Comparison of ENCODE assay signal across 1 mouse cellular context in the genomic region with DNA sequence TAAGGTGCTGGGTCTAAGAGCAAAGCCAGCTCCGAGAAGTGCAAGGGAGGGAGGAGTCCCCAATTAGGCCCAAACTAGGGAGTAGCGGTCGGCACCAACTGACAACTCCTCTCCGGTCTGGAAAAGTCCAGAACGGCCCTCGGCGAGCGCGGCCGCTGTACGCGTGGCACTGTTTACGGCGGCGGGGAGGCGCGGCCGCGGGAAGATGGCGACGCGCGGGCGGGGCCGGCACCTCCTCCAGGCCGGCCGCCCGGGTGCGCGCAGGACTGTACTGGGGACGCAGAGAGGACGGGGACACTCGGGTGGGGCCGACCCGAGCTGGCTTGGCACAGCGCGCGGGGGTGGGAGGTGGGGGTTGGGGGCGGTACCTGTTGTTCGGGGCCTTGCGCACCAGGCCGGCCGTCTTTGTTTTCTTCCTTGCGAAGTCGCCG.
TF ChIP-seq lines count a peak whose summit lies in the region.

No protein-coding gene starts in this region.

TF ChIP-seq in MEL, 35 proteins besides CTCF, POLR2A, EP300 and RAD21:
- no peak for TF ChIP-seq GATA1 (IDR thresholded peaks at IDR 0.05; ENCODE audit: low read depth, low read length)
- TF ChIP-seq MXI1 (IDR thresholded peaks at IDR 0.05; ENCODE audit: low read depth, low read length): peak; percentile 88
- no peak for TF ChIP-seq ZC3H11A (IDR thresholded peaks at IDR 0.05; ENCODE audit: low read depth, low read length)
- TF ChIP-seq TBP (IDR thresholded peaks at IDR 0.05; ENCODE audit: low read depth, low read length): no peak
- no peak for TF ChIP-seq USF2 (IDR thresholded peaks at IDR 0.05; ENCODE audit: borderline replicate concordance in 1 of 2, insufficient read depth in 1 of 2, low read depth in 1 of 2, low read length in 2 of 2)
- TF ChIP-seq MAX (IDR thresholded peaks at IDR 0.05; ENCODE audit: low read length): peak; percentile 77
- TF ChIP-seq TCF12 (IDR thresholded peaks at IDR 0.05; ENCODE audit: low read depth, low read length): no peak
- TF ChIP-seq MAFK (IDR thresholded peaks at IDR 0.05; ENCODE audit: borderline replicate concordance, low read depth, low read length): no peak
- no peak for TF ChIP-seq GABPA (IDR thresholded peaks at IDR 0.05; ENCODE audit: low read depth, low read length)
- TF ChIP-seq BHLHE40 (IDR thresholded peaks at IDR 0.05; ENCODE audit: borderline replicate concordance, low read depth, low read length): no peak
- TF ChIP-seq UBTF (IDR thresholded peaks at IDR 0.05; ENCODE audit: borderline replicate concordance, insufficient read depth, low read depth, low read length): 0 out of 2 replicates have a peak, but pooled peaks have one; percentile 28
- no peak for TF ChIP-seq POLR2AphosphoS2 (IDR thresholded peaks at IDR 0.05; ENCODE audit: low read length)
- TF ChIP-seq ZNF384 (IDR thresholded peaks at IDR 0.05; ENCODE audit: low read depth, low read length): no peak
- no peak for TF ChIP-seq CHD1 (IDR thresholded peaks at IDR 0.05; ENCODE audit: low read depth, low read length)
- no peak for TF ChIP-seq NELFE (IDR thresholded peaks at IDR 0.05; ENCODE audit: low read depth, low read length)
- no peak for TF ChIP-seq TAL1 (IDR thresholded peaks at IDR 0.05; ENCODE audit: low read length)
- TF ChIP-seq MAZ (IDR thresholded peaks at IDR 0.05; ENCODE audit: low read depth, low read length): peak; percentile 61; the same call in 1 of the 2 replicates
- no peak for TF ChIP-seq POLR2AphosphoS5 (IDR thresholded peaks at IDR 0.05; ENCODE audit: borderline replicate concordance, low read depth, low read length)
- no peak for TF ChIP-seq MYB (IDR thresholded peaks at IDR 0.05; ENCODE audit: low read depth, low read length)
- no peak for TF ChIP-seq USF1 (IDR thresholded peaks at IDR 0.05; ENCODE audit: low read depth, low read length)
- peak; percentile 89 for TF ChIP-seq SIN3A (IDR thresholded peaks at IDR 0.05; ENCODE audit: low read length)
TF ChIP-seq in MEL: peak in this region for 5.
